Mouse (Mus musculus) heart, postnatal 0 days (tissue): ENCODE measurements around the gene Map6.

Experiments
- CTCF ChIP-seq: IDR thresholded peaks from 2 replicates; pipeline ENCODE4 v1.5.1; 2016; ENCODE audit warnings: antibody characterized with exemption, control low read depth, low read depth
- EP300 ChIP-seq: IDR thresholded peaks from 2 replicates; pipeline ENCODE4 v1.6.1; 2016; ENCODE audit warnings: antibody characterized with exemption, low read depth

- no peak for TF ChIP-seq CTCF
- no peak for TF ChIP-seq EP300
Observed at GRCm38 (mm10) chr7:99357201-99357600, 90.0 kb downstream of the Map6 start.
